Mouse (Mus musculus) neural tube, embryonic 15.5 days (tissue): Measurements from ENCODE around the gene Cyp8b1. TPM values are rescaled to one million over a fixed set of nuclear protein-coding genes. Genes with fewer than 3 reads are reported as not detected.

Source experiments
- ATAC-seq: fragments of 200-750 bp; cut with Nextera tagmentation; 2 replicates; pipeline ENCODE4 v1.8.0; 2017; ENCODE audit warnings: mild to moderate bottlenecking, moderate TSS enrichment, moderate library complexity; ENCODE audit not compliant: low FRiP score
- H3K27ac ChIP-seq: fragments of 300-500 bp; sonication (generic); replicated peaks from 2 replicates; pipeline ENCODE4 v1.5.1; 2015; ENCODE audit warnings: mild to moderate bottlenecking, inconsistent platforms
- H3K27me3 ChIP-seq: fragments of 300-500 bp; sonication (generic); replicated peaks from 2 replicates; pipeline ENCODE4 v1.6.1; 2015; ENCODE audit warnings: inconsistent platforms
- H3K36me3 ChIP-seq: fragments of 300-500 bp; sonication (generic); 2 replicates; pipeline ENCODE4 v1.6.1; 2015; ENCODE audit warnings: inconsistent platforms
- H3K4me1 ChIP-seq: fragments of 300-500 bp; sonication (generic); 2 replicates; pipeline ENCODE4 v1.6.1; 2015; ENCODE audit warnings: inconsistent platforms
- H3K4me2 ChIP-seq: fragments of 300-500 bp; sonication (generic); 2 replicates; pipeline ENCODE4 v1.6.1; 2015; ENCODE audit warnings: inconsistent platforms, mild to moderate bottlenecking, moderate library complexity
- H3K4me3 ChIP-seq: fragments of 300-500 bp; sonication (generic); replicated peaks from 2 replicates; pipeline ENCODE4 v1.5.1; 2015; ENCODE audit warnings: mild to moderate bottlenecking, inconsistent platforms
- H3K9ac ChIP-seq: fragments of 300-500 bp; sonication (generic); replicated peaks from 2 replicates; pipeline ENCODE4 v1.6.1; 2015; ENCODE audit warnings: mild to moderate bottlenecking, inconsistent platforms
- H3K9me3 ChIP-seq: fragments of 300-500 bp; sonication (generic); replicated peaks from 2 replicates; pipeline ENCODE4 v1.6.1; 2016; ENCODE audit warnings: inconsistent platforms
- WGBS: fragments of 180-500 bp; shearing (Covaris S2); methylation state at CpG from one replicate; pipeline ENCODE4 v1.1.7; 2015; ENCODE audit warnings: mixed read lengths; 5-methylcytosine and 5-hydroxymethylcytosine counted together
- polyA plus RNA-seq: library from polyadenylated mRNA; unstranded; fragments of >200 nt; fragmentation: Nextera tagmentation; extraction: Ambion mirVana; gene quantifications from 2 replicates; pipeline ENCODE4 v1.2.1, GENCODE M21; 2015

Gene Cyp8b1
- polyA plus RNA-seq, 1 experiment from 2014 or later, result not detected

DNA sequence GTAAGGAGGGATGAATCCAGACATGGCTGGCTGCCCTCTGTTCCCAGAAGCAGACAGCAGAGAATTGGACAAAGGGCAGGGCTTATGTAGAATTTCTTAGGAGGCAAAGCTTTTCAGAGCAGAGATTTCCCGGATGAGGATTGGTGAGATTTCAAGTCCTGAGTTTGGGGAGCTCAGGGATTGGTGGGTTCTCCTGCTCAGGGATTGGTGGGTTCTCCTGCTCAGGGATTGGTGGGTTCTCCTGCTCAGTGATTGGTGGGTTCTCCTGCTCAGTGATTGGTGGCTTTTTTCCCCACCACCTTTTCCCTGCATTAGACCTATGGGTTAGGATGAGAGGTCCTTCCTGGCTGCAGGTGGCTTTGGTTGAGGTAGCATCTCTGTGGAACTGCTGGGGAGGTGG is 20.8 kb upstream of the Cyp8b1 start:
- H3K4me2 ChIP-seq, result peak overlapping the region; percentile 51
- no peaks in the 10 kb centered on the region for H3K27me3 ChIP-seq
- 0 out of 2 replicates have a peak, but pooled peaks cover 3% of the 10 kb centered on the region for H3K4me1 ChIP-seq
- WGBS, result 67% methylated on average over 1 of the region's 1 CpGs
- H3K9ac ChIP-seq, result no peak overlapping the region
- no peaks in the 10 kb centered on the region for H3K9me3 ChIP-seq
- no peaks in the 10 kb centered on the region for H3K36me3 ChIP-seq
- H3K4me3 ChIP-seq, result peak overlapping the region; percentile 47
- peak; percentile 87 for ATAC-seq
- H3K27ac ChIP-seq, result no peak overlapping the region

DNA sequence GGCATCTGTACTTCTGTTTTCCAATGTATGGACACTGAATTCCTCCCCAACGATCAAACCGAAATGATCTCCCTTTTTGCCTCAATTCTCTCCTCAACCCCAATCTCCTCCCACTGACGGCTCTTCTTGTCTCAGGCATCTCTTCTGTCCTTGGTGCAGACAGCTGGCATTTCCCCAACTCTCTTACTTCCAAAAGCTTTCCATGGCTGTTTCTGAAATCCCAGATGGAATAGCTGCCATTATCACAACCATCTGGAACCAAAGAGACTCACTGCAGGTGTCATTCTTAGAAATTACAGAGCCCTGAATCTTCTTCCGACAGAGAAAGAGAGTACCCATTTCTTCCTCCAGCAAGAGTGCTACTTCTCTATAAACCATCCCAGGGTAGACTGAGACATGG is 18.8 kb upstream of the Cyp8b1 start:
- no peak for ATAC-seq
- Histone ChIP-seq H3K27ac (no peak overlapping the region), H3K9ac (no peak overlapping the region), H3K4me1 (0 out of 2 replicates have a peak, but pooled peaks cover 3% of the 10 kb centered on the region), H3K27me3 (no peaks in the 10 kb centered on the region), H3K36me3 (no peaks in the 10 kb centered on the region), H3K4me2 (no peak overlapping the region), H3K4me3 (no peak overlapping the region), H3K9me3 (no peaks in the 10 kb centered on the region)
- WGBS, result 82% methylated on average over 4 of the region's 4 CpGs

DNA sequence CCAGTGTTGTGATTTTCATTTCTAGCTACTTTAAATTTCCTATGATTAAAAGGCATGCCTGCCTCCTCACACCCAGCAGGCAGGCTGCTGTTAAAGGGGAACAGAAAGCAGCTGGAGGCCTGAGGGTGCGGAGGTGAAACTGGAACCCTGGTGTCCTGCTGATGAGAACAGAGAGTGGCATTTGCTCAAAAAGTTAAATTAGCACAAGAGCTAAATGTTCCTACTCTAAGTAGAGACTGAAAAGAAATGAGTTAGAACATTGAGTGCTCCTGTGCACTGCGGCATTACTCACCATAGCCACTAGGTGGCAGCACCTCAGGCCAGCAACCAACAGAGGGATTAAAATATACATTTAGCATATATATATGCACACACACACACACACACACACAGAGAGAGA is 12.4 kb upstream of the Cyp8b1 start:
- Histone ChIP-seq H3K9me3 (no peaks in the 10 kb centered on the region), H3K9ac (no peak overlapping the region), H3K4me3 (no peak overlapping the region), H3K4me2 (no peak overlapping the region), H3K27me3 (no peaks in the 10 kb centered on the region), H3K36me3 (no peaks in the 10 kb centered on the region), H3K4me1 (no peaks in the 10 kb centered on the region), H3K27ac (no peak overlapping the region)
- ATAC-seq, result no peak
- WGBS, result 20% methylated on average over 2 of the region's 2 CpGs

DNA sequence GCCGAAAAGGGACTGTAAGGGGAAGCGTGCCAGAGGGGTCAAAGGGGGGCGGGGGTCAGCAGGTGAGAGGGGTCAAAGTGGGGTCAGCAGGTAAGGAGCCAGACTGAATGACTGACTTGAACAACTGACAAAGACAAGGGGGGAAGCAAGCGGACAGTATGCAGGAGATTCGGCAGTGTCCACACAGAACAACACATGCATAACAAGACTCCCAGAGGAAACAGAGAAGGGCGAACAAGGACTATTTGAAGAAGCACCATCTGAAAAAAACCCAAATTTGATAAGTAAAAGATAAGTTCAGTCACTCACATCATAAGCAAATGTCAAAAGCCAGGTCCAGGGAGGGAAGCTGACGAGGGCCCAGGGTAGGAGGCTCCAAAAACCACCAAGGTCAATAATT is 11.6 kb upstream of the Cyp8b1 start:
- Histone ChIP-seq H3K4me1 (no peaks in the 10 kb centered on the region), H3K4me2 (no peak overlapping the region), H3K27ac (no peak overlapping the region), H3K4me3 (no peak overlapping the region), H3K27me3 (no peaks in the 10 kb centered on the region), H3K9ac (no peak overlapping the region), H3K36me3 (no peaks in the 10 kb centered on the region), H3K9me3 (no peaks in the 10 kb centered on the region)
- WGBS, result 82% methylated on average over 7 of the region's 7 CpGs
- no peak for ATAC-seq

DNA sequence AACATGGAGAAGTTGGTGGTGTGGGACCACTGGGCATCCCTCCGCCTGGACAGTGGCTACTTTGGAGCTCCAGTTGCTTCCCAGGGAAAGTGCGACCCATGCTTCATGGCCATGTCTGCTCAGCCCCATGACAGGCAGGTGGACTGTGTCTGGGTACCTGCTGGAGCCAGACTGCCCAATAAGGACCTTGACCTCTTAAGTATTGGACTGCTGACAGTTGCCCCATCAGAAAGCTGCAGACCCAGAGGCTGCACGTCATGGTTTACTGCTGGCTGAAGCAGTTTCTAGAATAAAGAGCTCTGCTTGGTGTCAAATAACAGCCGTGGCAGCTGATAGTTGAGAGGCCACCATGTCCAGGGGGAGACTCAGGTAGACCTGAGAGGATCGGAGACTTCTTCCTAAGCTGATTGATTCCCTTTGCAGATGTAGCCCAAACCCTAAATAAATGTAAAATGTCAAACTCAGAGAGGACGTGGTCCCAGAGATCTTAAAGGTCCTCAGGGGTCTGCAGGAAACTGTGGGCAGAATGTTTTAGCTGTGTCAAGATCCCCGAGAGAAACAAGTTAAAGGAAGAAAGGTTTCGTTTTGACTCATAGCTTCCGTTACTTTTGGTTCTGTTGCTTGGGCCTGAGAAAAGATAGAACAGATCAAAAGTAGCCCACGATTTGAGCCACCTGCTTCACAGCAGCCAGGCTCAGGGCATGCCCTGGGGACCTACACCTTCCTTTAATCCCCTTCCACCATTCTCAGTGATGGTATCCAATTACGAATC is 10.7 kb upstream of the Cyp8b1 start:
- no peak overlapping the region for H3K27ac ChIP-seq
- no peaks in the 10 kb centered on the region for H3K9me3 ChIP-seq
- H3K4me3 ChIP-seq, result no peak overlapping the region
- H3K36me3 ChIP-seq, result no peaks in the 10 kb centered on the region
- no peaks in the 10 kb centered on the region for H3K27me3 ChIP-seq
- H3K9ac ChIP-seq, result no peak overlapping the region
- no peak overlapping the region for H3K4me2 ChIP-seq
- no peaks in the 10 kb centered on the region for H3K4me1 ChIP-seq
- no peak for ATAC-seq
- WGBS, result 73% methylated on average over 11 of the region's 11 CpGs

DNA sequence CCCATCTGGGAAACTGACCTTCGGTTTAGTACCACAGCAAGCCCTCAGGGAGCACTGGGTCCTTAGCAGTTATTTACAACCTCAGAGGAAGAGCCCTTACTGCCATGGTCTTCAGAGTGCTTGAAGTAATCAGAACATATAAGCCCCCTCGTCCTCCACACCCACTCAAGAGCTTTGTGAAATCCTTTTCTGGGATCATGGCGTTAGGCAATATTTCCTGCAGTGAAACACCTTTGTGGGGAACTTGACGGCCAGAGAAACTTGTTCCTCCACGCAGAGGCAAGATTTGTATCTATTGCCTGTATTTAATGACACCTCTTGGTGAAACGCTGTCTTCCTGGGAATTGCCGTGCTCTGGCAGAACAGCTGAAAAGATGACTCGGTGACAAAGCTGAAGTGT is 9.9 kb upstream of the Cyp8b1 start:
- ATAC-seq, result no peak
- H3K27ac ChIP-seq, result no peak overlapping the region
- no peaks in the 10 kb centered on the region for H3K9me3 ChIP-seq
- no peak overlapping the region for H3K4me2 ChIP-seq
- H3K9ac ChIP-seq, result no peak overlapping the region
- H3K4me1 ChIP-seq, result no peaks in the 10 kb centered on the region
- no peak overlapping the region for H3K4me3 ChIP-seq
- H3K36me3 ChIP-seq, result no peaks in the 10 kb centered on the region
- 62% methylated on average over 8 of the region's 8 CpGs for WGBS
- no peaks in the 10 kb centered on the region for H3K27me3 ChIP-seq

DNA sequence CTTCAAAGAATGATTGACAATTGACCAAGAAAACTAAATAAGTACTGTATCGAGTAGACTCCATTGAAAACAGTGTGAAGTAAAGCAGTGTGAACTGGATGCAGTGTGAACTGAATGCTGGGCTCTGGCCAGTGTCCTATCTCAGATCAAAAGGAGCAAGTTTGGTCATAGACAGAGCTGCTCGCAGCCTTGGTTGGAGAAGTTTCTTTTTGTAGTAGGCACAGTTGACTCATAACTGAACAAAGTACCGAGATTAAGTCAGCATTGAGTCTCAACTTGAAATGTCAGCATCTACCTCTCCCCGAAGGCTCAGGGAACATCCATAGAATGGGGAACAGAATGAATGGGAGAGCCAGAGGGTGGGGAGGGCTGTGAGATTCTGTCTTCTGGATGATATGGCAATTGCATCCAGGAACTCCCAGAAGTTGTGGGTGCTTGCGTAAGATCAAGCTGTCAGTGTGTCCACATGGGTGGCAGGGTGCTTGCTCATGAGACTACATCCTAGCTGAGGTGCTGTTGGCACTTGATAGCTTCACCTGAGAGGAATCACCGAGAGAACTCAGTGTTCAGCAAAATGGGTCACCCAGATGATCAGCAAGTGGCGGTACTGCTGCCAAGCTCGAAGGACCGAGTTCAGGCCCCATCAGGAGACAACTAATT is 8.9 kb upstream of the Cyp8b1 start:
- H3K9me3 ChIP-seq, result no peaks in the 10 kb centered on the region
- ATAC-seq, result no peak
- H3K4me3 ChIP-seq, result no peak overlapping the region
- no peak overlapping the region for H3K4me2 ChIP-seq
- H3K27ac ChIP-seq, result no peak overlapping the region
- WGBS, result 92% methylated on average over 9 of the region's 9 CpGs
- H3K9ac ChIP-seq, result no peak overlapping the region
- H3K4me1 ChIP-seq, result no peaks in the 10 kb centered on the region
- H3K36me3 ChIP-seq, result no peaks in the 10 kb centered on the region
- no peaks in the 10 kb centered on the region for H3K27me3 ChIP-seq

DNA sequence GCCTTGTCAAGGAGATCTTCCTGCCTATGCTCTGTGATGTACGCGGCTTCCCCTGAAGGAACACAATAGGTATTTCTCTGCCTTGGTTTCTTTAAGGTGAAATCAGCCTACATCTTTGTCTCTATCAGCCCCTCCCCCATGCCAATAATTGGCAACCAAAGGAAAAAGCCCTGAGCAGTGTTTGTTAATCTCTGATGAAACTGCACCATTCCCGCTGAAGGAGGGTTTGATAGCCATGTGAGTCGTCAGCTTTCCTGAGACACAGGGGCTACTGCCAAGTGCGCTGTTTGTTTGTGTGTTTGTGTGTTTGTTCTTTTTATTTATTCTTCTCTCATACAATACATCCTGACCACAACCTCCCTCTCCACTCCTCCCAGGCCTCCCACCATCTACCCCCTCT is 7.8 kb upstream of the Cyp8b1 start:
- no peak for ATAC-seq
- WGBS, result 77% methylated on average over 5 of the region's 5 CpGs
- Histone ChIP-seq H3K4me2 (no peak overlapping the region), H3K4me3 (no peak overlapping the region), H3K4me1 (no peaks in the 10 kb centered on the region), H3K27ac (no peak overlapping the region), H3K27me3 (no peaks in the 10 kb centered on the region), H3K36me3 (no peaks in the 10 kb centered on the region), H3K9me3 (no peaks in the 10 kb centered on the region), H3K9ac (no peak overlapping the region)

DNA sequence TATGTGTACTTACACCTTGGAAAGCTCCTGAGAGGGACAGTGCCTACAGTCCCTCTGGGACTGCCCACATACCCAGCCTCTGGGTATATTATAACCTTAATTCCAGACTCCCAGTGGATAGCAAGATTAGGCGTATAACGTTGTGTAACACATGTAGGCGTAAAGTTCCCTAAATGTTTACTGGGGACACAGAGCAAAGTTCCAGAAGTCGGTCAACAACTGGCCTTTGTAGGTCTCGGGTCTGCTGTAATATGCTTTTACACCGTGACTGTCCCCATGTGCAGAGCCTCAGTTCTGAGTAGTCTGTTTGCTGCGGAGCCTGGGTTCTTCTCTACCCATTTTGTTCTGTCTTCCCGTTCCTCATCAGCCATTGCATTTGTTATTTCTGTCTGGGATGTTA is 7.3 kb upstream of the Cyp8b1 start:
- Histone ChIP-seq H3K4me3 (no peak overlapping the region), H3K4me2 (no peak overlapping the region), H3K9me3 (no peaks in the 10 kb centered on the region), H3K36me3 (no peaks in the 10 kb centered on the region), H3K27me3 (no peaks in the 10 kb centered on the region), H3K4me1 (no peaks in the 10 kb centered on the region), H3K9ac (no peak overlapping the region), H3K27ac (no peak overlapping the region)
- ATAC-seq, result no peak
- WGBS, result 87% methylated on average over 8 of the region's 8 CpGs

DNA sequence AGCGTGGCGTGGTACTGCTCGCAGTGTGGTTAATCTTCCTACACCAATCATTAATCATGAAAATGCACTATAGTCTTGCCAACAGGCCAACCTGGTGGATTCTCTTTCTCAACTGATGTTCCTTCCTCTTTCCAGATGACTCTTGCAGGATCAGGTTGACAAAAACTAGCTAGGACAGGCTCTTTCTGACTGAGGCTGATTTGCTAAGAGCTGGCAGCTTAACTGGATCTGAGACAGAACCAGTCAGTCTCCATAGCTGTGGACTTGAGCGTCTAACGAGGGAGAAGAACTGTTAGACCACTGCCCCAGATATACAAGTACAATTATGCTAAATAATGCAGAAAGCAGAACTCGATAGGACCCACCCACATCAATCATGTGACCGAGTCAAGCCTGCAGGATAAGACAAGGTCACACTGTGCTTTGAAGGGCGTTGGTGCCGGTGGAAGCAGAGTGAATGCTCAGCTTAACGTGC is 3.0 kb upstream of the Cyp8b1 start:
- no peak overlapping the region for H3K4me2 ChIP-seq
- no peaks in the 10 kb centered on the region for H3K4me1 ChIP-seq
- H3K36me3 ChIP-seq, result no peaks in the 10 kb centered on the region
- ATAC-seq, result no peak
- no peak overlapping the region for H3K9ac ChIP-seq
- 80% methylated on average over 10 of the region's 10 CpGs for WGBS
- H3K27ac ChIP-seq, result no peak overlapping the region
- no peaks in the 10 kb centered on the region for H3K9me3 ChIP-seq
- H3K27me3 ChIP-seq, result no peaks in the 10 kb centered on the region
- H3K4me3 ChIP-seq, result no peak overlapping the region

DNA sequence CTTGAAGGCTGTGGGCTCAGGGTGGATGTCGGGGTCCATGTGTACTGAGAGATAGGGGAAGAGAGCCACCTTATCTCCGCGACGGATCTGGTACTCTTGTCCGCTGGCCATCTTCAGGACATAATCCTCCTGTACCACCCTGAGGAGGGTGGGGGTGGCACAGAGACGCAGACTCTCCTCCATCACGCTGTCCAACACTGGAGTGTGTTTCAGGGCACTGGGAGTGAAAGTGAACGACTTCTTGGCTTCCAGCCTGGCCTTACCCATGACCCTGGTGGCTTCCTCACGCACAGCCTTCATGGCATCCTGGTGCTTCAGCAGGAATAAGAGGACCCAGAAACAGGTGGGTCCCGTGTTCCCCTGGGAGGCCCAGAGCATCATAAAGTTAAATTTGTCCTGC is 1.0 kb downstream of the Cyp8b1 start:
- 90% methylated on average over 10 of the region's 10 CpGs for WGBS
- Histone ChIP-seq H3K27ac (no peak overlapping the region), H3K4me1 (no peaks in the 10 kb centered on the region), H3K9ac (no peak overlapping the region), H3K36me3 (no peaks in the 10 kb centered on the region), H3K9me3 (no peaks in the 10 kb centered on the region), H3K4me3 (no peak overlapping the region), H3K27me3 (no peaks in the 10 kb centered on the region), H3K4me2 (no peak overlapping the region)
- ATAC-seq, result no peak

DNA sequence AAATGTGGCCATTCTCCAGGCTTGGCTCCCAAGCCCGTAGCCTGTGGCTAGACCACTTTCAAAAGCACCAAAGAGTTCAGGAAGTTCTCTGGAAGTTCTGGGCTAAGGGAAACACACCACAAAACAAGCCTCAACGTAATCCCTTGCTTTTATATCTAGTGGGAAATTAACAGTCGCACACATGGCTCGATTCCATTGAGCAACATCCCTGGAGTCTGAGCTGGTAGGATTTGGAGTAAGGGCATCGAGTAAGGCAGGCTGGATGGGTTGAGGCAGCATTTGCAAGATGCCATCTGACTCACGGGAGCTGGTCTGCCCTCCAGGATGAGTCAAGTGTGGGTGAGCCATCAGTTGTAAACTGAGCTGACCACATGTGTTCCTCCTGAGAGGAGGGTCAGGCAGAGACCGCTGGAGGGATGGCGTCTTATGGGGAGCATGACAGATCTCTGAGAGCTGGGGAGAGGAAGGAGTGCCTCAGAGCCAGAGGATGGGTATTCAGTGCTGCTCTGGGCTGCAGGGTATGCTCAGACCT is 1.8 kb downstream of the Cyp8b1 start:
- Histone ChIP-seq H3K4me1 (no peaks in the 10 kb centered on the region), H3K9ac (no peak overlapping the region), H3K27me3 (no peaks in the 10 kb centered on the region), H3K9me3 (no peaks in the 10 kb centered on the region), H3K4me2 (no peak overlapping the region), H3K4me3 (no peak overlapping the region), H3K27ac (no peak overlapping the region), H3K36me3 (no peaks in the 10 kb centered on the region)
- WGBS, result 84% methylated on average over 8 of the region's 8 CpGs
- no peak for ATAC-seq
